Mouse (Mus musculus) intestine, postnatal 0 days (tissue): ENCODE measurements around the gene Cdkal1. TPM values are rescaled to one million over a fixed set of nuclear protein-coding genes. Genes with fewer than 3 reads are reported as not detected.

Experiments
- ATAC-seq: fragments of 200-750 bp; cut with Nextera tagmentation; 2 replicates; pipeline ENCODE4 v1.8.0; 2017; ENCODE audit warnings: mild to moderate bottlenecking, moderate TSS enrichment, moderate library complexity
- H3K27ac ChIP-seq: fragments of 300-500 bp; sonication (generic); 2 replicates; pipeline ENCODE4 v1.5.1; 2014; ENCODE audit warnings: mild to moderate bottlenecking, low read depth, low read length, moderate library complexity
- H3K27me3 ChIP-seq: fragments of 300-500 bp; sonication (generic); replicated peaks from 2 replicates; pipeline ENCODE4 v1.6.1; 2014; ENCODE audit warnings: low read length, mixed read lengths; ENCODE audit not compliant: control insufficient read depth, insufficient read depth
- H3K36me3 ChIP-seq: fragments of 300-500 bp; sonication (generic); 2 replicates; pipeline ENCODE4 v1.6.1; 2014; ENCODE audit warnings: mild to moderate bottlenecking, moderate library complexity; ENCODE audit not compliant: control insufficient read depth, insufficient read depth
- H3K4me1 ChIP-seq: fragments of 300-500 bp; sonication (generic); replicated peaks from 2 replicates; pipeline ENCODE4 v1.6.1; 2014; ENCODE audit warnings: antibody characterized with exemption, low read length, mixed read lengths; ENCODE audit not compliant: control insufficient read depth, insufficient read depth
- H3K4me2 ChIP-seq: fragments of 300-500 bp; sonication (generic); replicated peaks from 2 replicates; pipeline ENCODE4 v1.6.1; 2014; ENCODE audit warnings: low read depth, mild to moderate bottlenecking, moderate library complexity
- H3K4me3 ChIP-seq: fragments of 300-500 bp; sonication (generic); 2 replicates; pipeline ENCODE4 v1.5.1; 2014; ENCODE audit warnings: low read depth, low read length
- H3K9ac ChIP-seq: fragments of 300-500 bp; sonication (generic); 2 replicates; pipeline ENCODE4 v1.6.1; 2014; ENCODE audit warnings: mild to moderate bottlenecking, low read depth, low read length
- H3K9me3 ChIP-seq: fragments of 300-500 bp; sonication (generic); 2 replicates; pipeline ENCODE4 v1.6.1; 2016; ENCODE audit warnings: mixed run types; ENCODE audit not compliant: control insufficient read depth
- CTCF ChIP-seq: sonication (generic); IDR thresholded peaks from 2 replicates; pipeline ENCODE4 v1.5.1; 2016; ENCODE audit warnings: low read depth, mild to moderate bottlenecking, control low read depth, antibody characterized with exemption, moderate library complexity
- WGBS: fragments of 180-500 bp; shearing (Covaris S2); extraction: QIAGEN DNeasy Blood & Tissue Kit; methylation state at CpG from one replicate; pipeline ENCODE4 v1.1.7; 2014; 5-methylcytosine and 5-hydroxymethylcytosine counted together
- polyA plus RNA-seq: library from polyadenylated mRNA; unstranded; fragments of >200 nt; fragmentation: Nextera tagmentation; extraction: Ambion mirVana; gene quantifications from 2 replicates; pipeline ENCODE4 v1.2.1, GENCODE M21; 2015

The Cdkal1 gene
- polyA plus RNA-seq, 1 experiment from 2014 or later = 13.5 TPM

- H3K9ac ChIP-seq = no peak overlapping the region
- no peak overlapping the region for H3K4me3 ChIP-seq
- no peaks in the 10 kb centered on the region for H3K27me3 ChIP-seq
- no peaks in the 10 kb centered on the region for H3K36me3 ChIP-seq
- no peak for ATAC-seq
- WGBS = 76% methylated on average over 1 of the region's 1 CpGs
- no peaks in the 10 kb centered on the region for H3K9me3 ChIP-seq
- no peak for TF ChIP-seq CTCF
- 0 out of 2 replicates have a peak, but pooled peaks cover 2% of the 10 kb centered on the region for H3K4me1 ChIP-seq
- no peak overlapping the region for H3K4me2 ChIP-seq
- no peak overlapping the region for H3K27ac ChIP-seq
Measured at GRCm38 (mm10) chr13:29537906-29538305, 317.6 kb downstream of the Cdkal1 start.

GRCm38 (mm10) chr13:29533586-29533985 is 321.9 kb downstream of the Cdkal1 start:
- 65% methylated on average over 5 of the region's 5 CpGs for WGBS
- ATAC-seq = no peak
- TF ChIP-seq CTCF = no peak

GRCm38 (mm10) chr13:29528344-29528743 is 327.1 kb downstream of the Cdkal1 start:
- H3K27me3 ChIP-seq = no peaks in the 10 kb centered on the region
- no peak overlapping the region for H3K4me2 ChIP-seq
- no peak for TF ChIP-seq CTCF
- no peak overlapping the region for H3K9ac ChIP-seq
- no peak overlapping the region for H3K4me3 ChIP-seq
- H3K36me3 ChIP-seq = no peaks in the 10 kb centered on the region
- no peaks in the 10 kb centered on the region for H3K4me1 ChIP-seq
- no peak for ATAC-seq
- WGBS = 80% methylated on average over 5 of the region's 5 CpGs
- no peaks in the 10 kb centered on the region for H3K9me3 ChIP-seq
- H3K27ac ChIP-seq = no peak overlapping the region

More at GRCm38 (mm10) chr13:29533586-29533985, 321.9 kb downstream of the Cdkal1 start:
- H3K4me3 ChIP-seq = no peak overlapping the region
- H3K27ac ChIP-seq = no peak overlapping the region
- no peaks in the 10 kb centered on the region for H3K9me3 ChIP-seq
- no peak overlapping the region for H3K4me2 ChIP-seq
- H3K27me3 ChIP-seq = no peaks in the 10 kb centered on the region
- H3K36me3 ChIP-seq = no peaks in the 10 kb centered on the region
- H3K9ac ChIP-seq = no peak overlapping the region
- 0 out of 2 replicates have a peak, but pooled peaks cover 2% of the 10 kb centered on the region for H3K4me1 ChIP-seq

- Histone ChIP-seq H3K36me3 (no peaks in the 10 kb centered on the region), H3K27me3 (no peaks in the 10 kb centered on the region), H3K4me2 (no peak overlapping the region), H3K9me3 (no peaks in the 10 kb centered on the region), H3K4me3 (no peak overlapping the region), H3K9ac (no peak overlapping the region), H3K27ac (no peak overlapping the region), H3K4me1 (no peaks in the 10 kb centered on the region)
- 77% methylated on average over 4 of the region's 4 CpGs for WGBS
- no peak for ATAC-seq
- TF ChIP-seq CTCF = no peak
Measured at GRCm38 (mm10) chr13:29521321-29521720, 334.2 kb downstream of the Cdkal1 start.

GRCm38 (mm10) chr13:29514071-29514470 is 341.4 kb downstream of the Cdkal1 start:
- no peaks in the 10 kb centered on the region for H3K27me3 ChIP-seq
- no peak overlapping the region for H3K27ac ChIP-seq
- TF ChIP-seq CTCF = no peak
- H3K4me2 ChIP-seq = no peak overlapping the region
- ATAC-seq = no peak
- 83% methylated on average over 1 of the region's 1 CpGs for WGBS
- H3K9me3 ChIP-seq = no peaks in the 10 kb centered on the region
- no peaks in the 10 kb centered on the region for H3K36me3 ChIP-seq
- no peak overlapping the region for H3K4me3 ChIP-seq
- H3K9ac ChIP-seq = no peak overlapping the region
- H3K4me1 ChIP-seq = no peaks in the 10 kb centered on the region

GRCm38 (mm10) chr13:29504861-29505568 is 350.5 kb downstream of the Cdkal1 start:
- no peak overlapping the region for H3K4me2 ChIP-seq
- H3K27me3 ChIP-seq = no peaks in the 10 kb centered on the region
- ATAC-seq = no peak
- 0 out of 2 replicates have a peak, but pooled peaks cover 2% of the 10 kb centered on the region for H3K4me1 ChIP-seq
- no peaks in the 10 kb centered on the region for H3K9me3 ChIP-seq
- no peak overlapping the region for H3K4me3 ChIP-seq
- H3K27ac ChIP-seq = no peak overlapping the region
- H3K9ac ChIP-seq = no peak overlapping the region
- no peaks in the 10 kb centered on the region for H3K36me3 ChIP-seq
- 64% methylated on average over 4 of the region's 4 CpGs for WGBS
- TF ChIP-seq CTCF = no peak
